Mouse (Mus musculus) kidney, adult 18-20 months (tissue): ENCODE data around the gene Ssh1.

Source experiments
- DNase-seq: peaks from one replicate; pipeline ENCODE4 v3.0.0; 2021

Ssh1 gene

DNA sequence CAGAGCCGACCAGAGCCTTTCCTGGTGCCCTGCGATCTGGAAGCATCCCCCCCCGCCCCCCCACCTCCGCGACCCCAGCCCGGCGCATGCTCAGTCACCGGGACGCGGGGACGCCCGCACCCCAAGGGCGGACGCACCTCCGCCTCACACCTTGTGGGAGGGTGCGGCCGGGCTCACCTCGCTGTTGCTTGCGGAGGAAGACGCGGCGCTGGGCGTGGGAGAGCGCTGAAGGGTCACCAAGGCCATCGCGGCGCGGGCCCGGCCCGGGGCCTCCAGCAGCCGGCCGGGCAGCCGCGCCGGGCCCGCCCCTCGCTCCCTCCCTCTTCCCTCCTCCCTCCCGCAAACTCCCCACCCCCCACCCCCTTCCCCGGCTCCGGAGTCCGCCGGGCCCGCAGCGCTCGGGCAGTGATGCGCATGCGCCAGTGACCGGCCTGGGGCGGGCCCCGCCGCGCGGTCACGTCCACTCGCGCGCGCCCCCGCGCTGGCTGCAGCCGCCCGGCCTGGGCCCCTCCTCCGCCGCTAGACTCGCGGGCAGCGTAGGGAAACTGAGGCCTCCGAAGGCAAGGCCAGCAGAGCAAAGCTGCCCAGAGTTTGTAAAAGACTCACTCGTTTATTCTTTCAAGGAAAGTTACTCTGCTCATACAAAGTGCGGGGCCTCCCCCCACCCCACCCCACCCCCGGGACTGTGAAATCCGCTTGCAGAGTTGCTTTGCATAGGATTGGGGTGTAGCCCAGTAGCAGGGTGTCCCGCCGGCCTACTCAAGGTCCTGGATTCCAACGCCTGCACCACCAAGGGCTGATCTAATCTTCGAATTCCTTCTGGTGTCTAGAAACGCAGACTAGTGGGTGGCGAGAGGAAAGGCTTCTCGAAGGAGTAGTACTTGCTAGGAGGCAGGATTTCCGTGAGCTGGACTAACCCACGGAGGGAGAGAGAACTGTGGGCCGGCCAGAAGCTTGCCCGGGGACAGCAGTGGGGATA is at the start of gene Ssh1:
Gene Ssh1 (minus strand): TSS at position 408 of the 979 bp plus-strand sequence.
- peak; percentile 93 for DNase-seq

DNA sequence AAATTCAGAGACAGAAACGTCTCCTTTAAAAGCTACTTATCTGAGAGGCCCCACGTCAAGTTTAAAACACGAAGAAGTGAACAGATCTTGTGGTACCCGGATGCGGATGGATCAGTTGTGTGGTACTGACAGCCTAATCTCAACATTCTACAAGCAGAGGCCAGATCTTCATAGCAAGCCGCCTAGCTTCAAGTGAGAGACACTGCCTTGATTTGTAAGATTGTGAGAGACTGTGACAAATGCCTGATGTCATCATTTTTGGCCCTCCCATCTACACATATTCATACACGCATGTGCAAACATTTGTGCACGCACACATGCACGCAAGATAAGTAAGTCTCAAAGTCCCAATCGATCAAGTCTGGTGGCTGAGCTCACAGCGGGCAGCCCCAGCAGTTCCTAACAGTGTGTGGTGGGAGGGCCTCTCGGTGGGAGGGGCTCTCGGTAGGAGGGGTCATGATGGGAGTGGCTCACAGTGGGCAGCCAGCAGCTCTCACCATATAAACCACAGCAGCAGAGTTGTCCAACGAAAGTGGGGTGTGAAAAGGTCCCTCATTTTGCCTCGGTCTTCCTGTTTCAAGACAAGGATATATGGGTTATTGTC is 47.7 kb upstream of the Ssh1 start:
- no peak for DNase-seq

DNA sequence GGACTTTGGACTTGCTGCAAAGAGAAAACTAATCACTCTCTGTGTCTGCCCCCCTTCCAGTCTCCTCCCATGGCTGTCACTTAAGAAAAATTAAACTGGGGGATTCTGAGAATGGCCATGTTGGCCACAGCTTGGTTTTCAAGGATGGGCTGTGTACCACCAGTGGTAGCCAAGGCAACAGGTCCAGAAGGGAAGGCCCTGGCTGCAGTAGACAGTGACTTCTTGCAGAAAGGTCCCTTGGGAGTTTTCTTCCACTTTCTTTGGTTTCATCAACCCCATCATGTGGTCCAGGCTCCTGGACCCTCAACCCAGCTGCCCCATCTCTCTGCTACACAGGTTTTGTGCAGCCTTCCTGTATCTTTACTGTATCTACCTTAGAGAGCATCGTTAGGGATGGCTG is 47.2 kb upstream of the Ssh1 start:
- no peak for DNase-seq

DNA sequence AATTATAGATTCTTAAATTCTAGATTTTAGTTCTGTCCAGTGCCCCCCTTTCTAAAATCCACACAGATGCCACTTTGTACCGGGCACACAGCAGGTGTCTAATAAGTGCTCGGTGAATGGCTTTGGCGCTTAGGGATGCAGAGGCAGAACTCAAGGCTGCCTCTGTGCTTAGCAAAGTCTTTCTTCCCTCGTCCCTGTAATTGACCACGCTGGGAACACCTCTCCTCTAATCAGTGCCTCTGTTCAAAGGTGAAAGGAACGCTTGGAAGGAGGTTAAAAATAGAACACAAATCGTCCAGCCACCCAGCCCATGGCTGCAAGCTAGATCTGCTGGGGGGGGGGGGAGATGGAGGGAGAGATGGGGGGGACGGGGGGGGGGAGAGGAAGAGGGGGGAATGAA is 46.8 kb upstream of the Ssh1 start:
- DNase-seq: no peak

DNA sequence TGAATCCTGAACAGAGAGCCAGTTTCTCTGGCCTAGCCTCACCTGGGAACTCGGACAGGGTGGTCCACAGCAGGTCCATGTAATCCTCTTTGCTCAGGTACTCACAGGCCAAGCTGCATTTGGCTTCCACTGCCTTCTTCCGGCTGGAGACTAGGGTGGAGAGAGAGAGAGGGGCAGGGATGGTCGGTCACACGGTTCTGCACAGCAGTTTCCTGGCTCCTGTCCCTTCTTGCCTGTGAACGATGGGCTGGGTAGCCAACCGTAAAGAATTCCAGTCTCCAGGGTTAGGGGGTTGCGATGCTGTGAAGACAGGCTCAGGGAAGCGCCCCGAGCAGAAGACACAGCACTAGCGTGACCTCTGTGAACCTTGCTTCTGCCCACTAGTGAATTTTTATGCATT is 41.4 kb upstream of the Ssh1 start:
- DNase-seq: peak; percentile 40

DNA sequence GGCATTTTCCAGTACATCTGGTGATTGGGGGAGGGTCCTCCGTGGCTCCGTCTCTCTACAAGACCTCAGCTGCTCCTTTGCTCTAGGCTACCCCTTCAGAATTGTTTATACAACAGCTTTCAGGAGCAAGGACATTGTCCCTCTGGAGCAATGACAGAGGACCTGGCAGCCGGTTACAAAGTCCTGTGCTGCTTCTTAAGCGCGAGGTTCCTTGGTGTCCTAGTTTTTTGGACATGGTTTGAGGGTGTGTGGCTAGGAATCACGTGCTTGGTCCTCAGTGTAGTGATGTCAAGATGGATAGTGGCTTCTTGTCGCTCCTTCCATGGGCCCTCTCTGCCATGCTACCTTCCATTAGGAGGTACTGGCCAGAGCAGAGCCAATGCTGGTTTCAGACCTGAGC is 40.7 kb upstream of the Ssh1 start:
- DNase-seq: no peak

DNA sequence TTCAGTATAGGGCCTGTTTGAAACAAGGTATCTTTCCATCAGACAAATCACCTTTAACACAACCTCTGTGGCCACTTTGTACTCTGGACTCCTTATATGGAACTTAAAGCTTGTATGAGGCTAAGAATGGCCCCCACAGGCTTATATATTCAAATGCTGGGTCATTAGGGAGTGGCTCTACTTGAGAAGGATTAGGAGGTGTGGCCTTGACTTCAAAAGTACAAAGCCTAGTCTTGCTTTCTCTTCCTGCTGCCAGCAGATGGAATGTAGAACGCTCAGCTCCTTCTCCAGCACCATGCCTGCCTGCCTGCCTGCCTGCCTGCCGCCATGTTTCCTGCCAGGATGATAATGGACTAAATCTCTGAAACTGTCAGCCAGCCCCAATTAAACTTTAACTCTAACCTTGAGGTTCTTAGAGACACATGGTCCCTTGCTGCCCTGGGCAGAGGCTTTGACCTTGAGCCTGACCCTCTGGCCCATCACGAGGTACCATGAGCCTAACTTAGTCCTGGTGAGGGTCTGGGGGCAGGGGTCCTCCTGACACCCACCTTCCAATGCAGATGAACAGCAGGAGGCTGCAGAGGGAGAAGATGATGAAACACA is 38.6 kb upstream of the Ssh1 start:
- DNase-seq: no peak

DNA sequence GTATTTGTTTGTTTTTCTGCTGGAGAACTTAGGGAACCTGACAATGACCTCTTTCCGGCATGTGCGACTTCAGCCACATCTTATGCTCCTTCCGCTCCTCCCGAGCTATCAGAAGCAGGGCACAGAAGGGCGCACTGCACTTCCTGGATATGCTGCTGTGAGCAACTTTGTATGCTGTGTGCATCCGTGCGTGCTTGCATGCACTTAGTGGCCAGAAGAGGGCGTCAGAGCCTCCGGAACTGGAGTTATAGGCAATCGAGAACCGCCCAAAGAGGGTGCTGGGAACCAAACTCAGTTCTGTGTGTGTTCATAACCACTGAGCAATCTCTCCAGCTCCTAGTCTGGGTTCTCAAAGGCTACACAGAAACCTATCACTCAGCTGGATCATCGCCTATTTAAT is 37.0 kb upstream of the Ssh1 start:
- DNase-seq: no peak

DNA sequence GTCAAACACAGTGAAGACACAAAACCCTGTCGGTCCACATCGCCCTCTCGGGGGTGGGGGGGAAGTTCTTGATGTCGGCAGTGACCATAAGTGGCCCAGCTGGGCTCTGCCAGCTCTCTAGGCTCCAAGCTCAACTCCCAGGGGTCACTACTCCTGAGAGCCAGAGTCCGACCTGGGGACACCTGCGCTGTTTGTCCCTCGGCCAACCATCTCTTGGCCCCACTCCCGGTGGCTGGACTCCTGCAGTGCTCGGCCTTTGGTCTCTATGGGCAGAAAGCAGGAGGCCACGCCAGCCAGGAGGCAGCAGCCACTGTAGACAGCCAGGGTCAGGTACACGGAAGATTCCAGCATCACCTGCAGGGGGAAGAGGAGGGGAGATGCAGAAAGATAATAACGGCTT is 34.4 kb upstream of the Ssh1 start:
- DNase-seq: peak; percentile 85

DNA sequence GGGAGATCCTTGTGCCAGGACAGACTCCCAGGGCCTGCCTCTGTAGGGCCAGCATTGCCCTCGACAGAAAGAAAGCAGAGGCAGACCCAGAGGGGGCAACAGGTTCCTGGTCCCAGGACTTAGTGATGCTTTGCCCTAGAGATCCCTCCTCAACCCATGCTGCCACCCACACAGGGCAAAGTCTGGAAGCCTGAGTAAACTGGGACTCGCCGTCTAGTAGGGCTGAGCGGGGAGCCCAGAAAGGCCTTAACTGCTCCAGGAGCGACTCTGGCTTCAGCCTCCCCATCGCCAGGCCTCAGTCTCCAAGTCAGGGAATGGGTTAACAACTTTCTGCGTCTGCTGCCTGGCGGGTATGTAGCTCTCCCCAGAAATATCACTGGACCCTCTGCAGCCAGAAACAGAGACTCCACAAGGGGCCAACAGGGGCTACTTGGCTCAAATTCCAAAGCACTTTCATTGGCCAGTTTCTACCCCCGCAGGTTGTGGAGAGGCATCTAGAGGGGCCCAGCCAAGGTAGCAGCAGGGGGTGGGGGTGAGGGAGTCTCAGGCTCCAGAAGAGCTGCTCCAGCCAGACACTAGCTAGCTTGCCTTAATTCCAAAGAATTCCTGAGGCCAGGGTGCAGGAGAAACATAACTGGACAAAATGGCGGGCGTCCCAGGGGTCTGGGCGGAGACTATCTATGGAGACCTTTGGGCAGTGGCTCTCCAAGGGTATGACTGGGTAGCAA is 33.7 kb upstream of the Ssh1 start:
- no peak for DNase-seq

DNA sequence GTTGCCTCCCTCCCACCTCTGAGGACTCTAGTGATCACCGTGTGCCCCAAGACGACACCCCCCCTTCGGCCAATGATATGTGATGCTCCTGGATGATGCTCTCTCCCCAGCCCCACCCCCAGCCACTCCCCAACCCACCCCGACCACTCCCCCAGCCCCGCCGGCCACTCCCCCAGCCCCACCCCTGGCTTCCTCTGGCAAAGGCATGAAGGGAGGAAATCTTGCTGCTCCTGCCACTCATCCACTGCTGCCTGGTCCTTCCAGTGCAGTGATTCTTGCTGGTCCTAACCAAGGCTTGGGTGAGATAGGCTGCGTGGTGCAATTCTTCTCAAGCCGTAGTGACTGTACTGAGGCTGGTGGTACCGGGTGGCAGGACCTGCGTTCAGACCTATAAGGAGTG is 31.2 kb upstream of the Ssh1 start:
- DNase-seq: no peak

DNA sequence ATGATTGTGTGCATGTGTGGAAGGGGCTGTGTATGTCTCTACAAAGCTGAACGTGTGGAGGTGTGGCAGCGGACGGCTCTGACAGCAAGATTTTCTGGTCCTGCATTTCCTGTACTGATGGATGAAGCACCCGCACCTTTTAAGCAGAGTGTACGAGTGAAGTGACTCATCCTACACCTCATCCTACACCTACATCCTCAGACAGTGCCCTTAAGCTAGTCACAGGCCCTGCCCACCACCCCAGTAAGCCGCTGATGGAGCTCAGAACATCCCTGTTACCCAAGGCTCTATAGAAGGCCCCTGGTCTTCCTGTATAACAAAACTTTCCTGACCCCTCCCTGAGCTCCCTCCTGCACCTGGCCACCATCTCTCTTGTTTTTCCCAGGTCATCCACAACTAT is 30.7 kb upstream of the Ssh1 start:
- DNase-seq: no peak

DNA sequence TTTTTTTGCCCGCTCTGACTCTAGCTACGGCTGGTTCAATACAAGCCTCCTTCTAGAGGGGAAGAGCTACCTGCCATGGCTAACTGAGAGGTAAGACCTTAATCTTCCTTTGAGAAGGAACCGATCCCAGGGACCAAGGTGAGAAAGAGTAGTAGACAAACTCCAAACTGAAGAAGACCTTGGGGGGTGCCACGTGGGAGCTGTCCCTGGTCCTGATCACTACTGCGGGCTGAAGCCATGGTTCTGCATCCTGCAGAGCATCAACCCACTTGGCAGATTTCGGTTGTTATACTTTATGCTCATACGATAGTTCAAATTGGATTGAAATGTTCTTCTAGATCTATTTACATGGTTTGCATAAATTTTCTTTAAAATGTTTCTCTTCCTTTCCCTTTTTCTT is 21.4 kb upstream of the Ssh1 start:
- no peak for DNase-seq

DNA sequence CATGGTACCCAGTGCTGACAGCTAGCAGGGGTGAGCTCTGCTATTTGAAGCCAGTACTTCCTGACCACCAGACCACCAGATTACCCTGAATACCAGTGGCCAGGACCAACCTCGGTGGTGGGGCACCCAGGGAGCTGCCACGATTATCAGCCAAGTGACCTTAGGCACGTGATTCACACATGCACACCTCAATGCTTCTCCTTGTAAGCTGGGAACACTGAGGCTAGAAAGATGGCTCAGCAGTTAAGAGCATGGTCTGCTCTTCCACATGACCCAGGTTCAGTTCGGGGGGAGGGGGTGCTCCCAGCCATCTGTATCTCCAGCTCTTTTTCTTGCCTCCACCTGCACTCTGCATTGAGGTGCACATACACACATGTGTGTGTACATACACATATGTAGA is 15.4 kb upstream of the Ssh1 start:
- peak; percentile 67 for DNase-seq

DNA sequence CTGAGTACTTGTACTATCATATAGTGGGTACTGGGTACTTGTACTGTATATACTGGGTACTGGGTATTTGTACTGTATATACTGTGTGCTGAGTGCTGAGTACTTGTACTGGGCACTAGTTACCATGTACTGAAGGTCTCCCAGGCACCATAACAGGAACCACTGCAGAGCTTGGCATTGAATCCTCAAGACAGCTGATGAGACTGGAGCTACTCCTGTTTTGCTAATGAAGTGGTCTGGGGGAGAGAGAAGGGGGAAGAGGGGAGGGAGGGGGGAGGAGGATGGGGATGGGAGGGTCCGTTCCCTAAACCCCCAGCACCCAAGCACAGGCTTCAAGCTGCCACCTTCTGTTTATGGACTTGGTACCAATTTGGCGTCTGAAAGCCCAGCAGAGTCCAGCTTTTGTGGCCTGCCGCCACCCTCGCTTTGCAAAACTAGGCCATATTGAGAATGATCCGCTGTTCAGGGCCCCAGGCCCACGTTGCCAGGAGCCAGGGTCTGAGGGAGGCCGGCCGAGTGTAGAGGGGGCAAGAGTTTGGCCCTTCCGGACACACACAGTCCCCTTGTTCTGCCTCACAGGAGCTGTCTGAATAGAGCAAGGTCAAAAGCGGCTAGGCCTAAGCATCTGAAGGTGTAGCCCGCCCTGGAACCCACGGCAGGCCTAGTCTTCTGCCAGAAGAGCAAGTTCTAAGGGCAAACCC is 14.2 kb upstream of the Ssh1 start:
- DNase-seq: no peak

DNA sequence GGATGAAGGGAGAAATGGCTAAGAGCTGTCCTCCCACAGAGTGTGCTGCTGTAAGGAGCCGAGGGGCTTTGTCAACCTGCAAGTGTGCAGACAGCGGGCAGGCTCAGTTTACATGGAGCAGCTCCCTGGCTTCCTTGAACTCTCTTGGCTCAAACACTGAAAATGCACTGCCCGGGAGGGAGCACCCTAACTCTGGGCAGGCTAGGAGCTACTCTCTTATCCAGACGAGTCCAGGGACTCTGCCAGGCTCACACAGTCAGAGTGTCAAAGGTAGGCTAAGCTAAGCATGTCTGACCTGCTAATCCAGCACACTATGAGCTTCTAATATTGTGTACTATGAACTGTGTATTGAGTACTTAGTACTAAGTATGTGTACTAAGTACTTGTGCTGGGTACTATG is 13.3 kb upstream of the Ssh1 start:
- DNase-seq: no peak

DNA sequence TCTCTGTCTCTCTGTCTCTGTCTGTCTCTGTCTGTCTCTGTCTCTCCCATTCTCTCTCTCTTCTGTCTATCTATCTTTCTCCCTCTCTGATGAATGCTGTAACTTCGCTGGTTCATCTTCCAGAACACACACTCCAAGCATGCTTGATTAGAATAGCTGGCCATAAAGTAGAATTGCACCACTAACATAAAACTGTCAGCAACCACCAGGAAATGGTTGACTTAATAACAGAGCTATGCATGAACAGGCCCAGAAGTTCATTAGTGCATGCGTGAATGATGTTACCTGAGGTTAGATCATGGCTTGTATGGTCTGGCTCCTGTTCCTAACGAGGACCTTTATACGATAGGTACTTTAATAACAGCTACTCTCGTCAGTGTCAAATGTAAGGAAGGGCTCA is 11.4 kb upstream of the Ssh1 start:
- DNase-seq: no peak

DNA sequence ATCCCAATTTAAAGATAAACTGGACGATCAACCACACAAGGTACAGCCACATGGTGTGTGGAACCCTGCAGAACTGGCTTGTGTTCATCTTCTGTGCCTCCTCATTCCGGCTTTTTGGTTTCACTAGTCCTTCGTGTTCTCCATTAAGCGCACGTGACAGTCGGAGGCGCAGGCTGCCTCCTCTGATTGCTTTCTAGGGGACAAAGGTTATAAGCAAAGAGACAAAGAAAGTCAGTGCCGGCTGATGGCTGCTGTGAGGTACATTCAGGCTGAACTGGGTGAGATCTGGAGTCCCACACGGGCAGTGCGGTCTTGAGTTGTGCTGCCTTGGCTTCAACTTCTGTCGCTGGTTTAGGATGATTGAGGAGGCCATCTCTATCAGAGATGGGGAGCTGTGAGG is 10.9 kb upstream of the Ssh1 start:
- DNase-seq: peak; percentile 70

DNA sequence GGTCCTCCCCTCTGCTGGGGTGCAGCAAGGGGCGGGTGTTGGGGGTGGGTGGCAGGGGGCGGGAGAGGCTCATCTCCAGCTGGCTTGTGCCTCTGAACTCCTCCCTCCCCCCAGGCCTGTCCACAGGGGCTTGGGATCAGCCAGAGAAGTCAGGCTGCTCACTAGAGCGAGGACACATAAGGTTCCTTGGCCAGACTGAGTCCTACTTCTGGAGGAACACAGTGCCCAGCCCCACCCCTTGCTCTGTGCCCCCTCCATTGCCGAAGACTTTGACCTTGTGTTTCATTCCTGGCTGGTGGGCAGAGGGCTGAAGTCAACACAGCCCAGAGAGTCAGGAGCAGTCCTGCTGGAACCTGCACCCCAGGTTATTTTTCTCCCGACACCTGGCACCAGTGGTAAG is 9.8 kb upstream of the Ssh1 start, which contains the start of gene Dao:
Gene Dao (plus strand): TSS at position 162 of the 400 bp plus-strand sequence.
- DNase-seq: peak; percentile 82

DNA sequence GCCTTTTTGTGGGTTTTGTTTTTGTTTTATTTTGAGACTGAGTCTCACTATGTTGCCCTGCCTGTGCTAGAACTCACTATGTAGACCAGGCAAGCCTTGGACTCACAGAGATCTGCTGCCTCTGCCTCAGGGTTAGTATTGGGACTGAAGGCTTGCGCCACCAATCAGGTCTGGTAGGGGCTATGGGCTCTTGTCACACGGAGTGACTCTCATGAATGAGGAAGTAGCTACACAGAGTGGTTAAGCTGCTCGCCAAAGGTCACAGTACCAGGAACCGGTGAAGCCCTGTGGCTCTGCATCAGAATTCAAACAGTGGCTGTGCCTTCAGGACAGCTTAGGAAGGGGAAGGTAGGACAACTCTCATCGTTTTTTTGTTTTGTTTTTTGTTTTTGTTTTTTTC is 5.7 kb upstream of the Ssh1 start:
- no peak for DNase-seq

DNA sequence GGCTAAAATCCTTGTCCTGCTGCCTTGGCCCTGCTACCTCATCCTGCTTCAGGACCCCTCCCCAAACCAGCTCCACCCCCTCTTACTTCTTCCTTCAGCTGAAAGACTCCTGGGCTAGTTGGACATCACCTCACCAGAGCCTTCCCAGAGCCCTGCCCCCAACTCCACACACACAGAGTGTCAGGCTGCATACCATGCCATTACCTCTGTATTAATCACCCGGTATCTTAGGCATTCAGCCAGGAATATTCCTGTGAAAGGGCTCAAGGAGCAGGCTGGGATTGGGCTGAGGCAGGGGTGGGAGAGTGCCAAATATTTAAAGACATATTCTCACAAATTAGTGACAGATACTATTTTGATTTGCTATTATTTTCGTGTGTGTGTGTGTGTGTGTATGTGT is 2.8 kb upstream of the Ssh1 start:
- DNase-seq: no peak

DNA sequence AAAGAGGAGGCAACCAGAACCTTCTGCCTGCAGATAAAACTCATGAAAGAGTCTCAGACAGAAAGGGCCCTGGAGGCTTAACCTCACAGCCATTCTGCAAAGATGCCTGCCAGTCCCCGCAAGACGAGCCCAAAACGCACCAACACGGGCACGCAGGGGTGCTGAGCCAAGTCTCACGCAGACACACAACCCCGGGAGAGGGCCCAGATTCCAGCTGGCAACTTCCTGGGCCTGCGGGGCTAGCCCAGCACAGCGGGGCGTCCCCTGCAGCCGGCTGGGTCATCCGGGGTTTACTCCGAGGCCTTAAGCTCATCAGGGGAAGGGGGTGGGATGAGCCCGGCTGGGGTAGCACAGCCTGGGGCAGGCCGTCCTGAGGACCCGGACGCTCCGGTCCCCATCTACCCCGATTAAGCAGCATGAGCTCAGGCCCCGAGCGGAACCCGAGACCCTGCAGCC is 635 bp downstream of the Ssh1 start:
- peak; percentile 61 for DNase-seq
